Mouse (Mus musculus) layer of hippocampus, adult 18-20 months (tissue): ENCODE measurements around the gene Spem1. TPM values are rescaled to one million over a fixed set of nuclear protein-coding genes. Genes with fewer than 3 reads are reported as not detected.

Source experiments
- total RNA-seq, 2 experiments: library from RNA; stranded (reverse); gene quantifications; 2 replicates each; pipeline ENCODE4 v1.2.3; 2021

Gene Spem1
- total RNA-seq, 2 experiments from 2014 or later = 0.62 TPM; not detected in 1

Other genes with a start within 250 kb of the Spem1 start
- 10 to 100 TPM; 14.3 to 14.8 TPM for gene Wrap53, start 241.9 kb downstream of the Spem1 start, total RNA-seq
- 10 to 100 TPM; 25.5 to 26.9 TPM for gene Trp53, start 241.8 kb downstream of the Spem1 start, total RNA-seq
- gene Atp1b2, start 216.2 kb downstream of the Spem1 start, total RNA-seq = 100 to 1,000 TPM; 402 to 407 TPM
- not detected for gene Shbg, start 204.3 kb downstream of the Spem1 start, total RNA-seq
- 10 to 100 TPM in 1 of 2 experiments, 1 to 10 TPM in 1; 9.5 to 12.1 TPM for gene Sat2, start 200.2 kb downstream of the Spem1 start, total RNA-seq
- 100 to 1,000 TPM; 139 to 142 TPM for gene Fxr2, start 189.2 kb downstream of the Spem1 start, total RNA-seq
- not detected for gene Sox15, start 166.9 kb downstream of the Spem1 start, total RNA-seq
- gene Mpdu1, start 159.5 kb downstream of the Spem1 start, total RNA-seq = 10 to 100 TPM; 56.2 to 60.3 TPM
- gene Cd68, start 156.0 kb downstream of the Spem1 start, total RNA-seq = 10 to 100 TPM; 13.1 to 13.8 TPM
- gene Eif4a1, start 149.8 kb downstream of the Spem1 start, total RNA-seq = 100 to 1,000 TPM; 325 to 357 TPM
- gene Senp3, start 140.1 kb downstream of the Spem1 start, total RNA-seq = 10 to 100 TPM; 96.1 to 97.5 TPM
- gene Tnfsf13, start 136.4 kb downstream of the Spem1 start, total RNA-seq = 1 to 10 TPM; 1.9 to 2.0 TPM
- gene Tnfsf12, start 126.3 kb downstream of the Spem1 start, total RNA-seq = 10 to 100 TPM; 11.4 to 12.4 TPM
- gene Tnfsfm13, start 126.1 kb downstream of the Spem1 start, total RNA-seq = 1 to 10 TPM; 1.2 to 1.6 TPM
- 10 to 100 TPM; 55.6 to 55.9 TPM for gene Polr2a, start 63.5 kb downstream of the Spem1 start, total RNA-seq
- not detected for gene Slc35g3, start 60.2 kb downstream of the Spem1 start, total RNA-seq
- 100 to 1,000 TPM; 147 to 152 TPM for gene Zbtb4, start 56.3 kb downstream of the Spem1 start, total RNA-seq
- 1 to 10 TPM in 1 of 2 experiments, under 1 TPM in 1; 0.52 to 1.0 TPM for gene Chrnb1, start 26.2 kb downstream of the Spem1 start, total RNA-seq
- 10 to 100 TPM; 27.4 to 27.6 TPM for gene Fgf11, start 20.3 kb downstream of the Spem1 start, total RNA-seq
- gene Tmem102, start 16.6 kb downstream of the Spem1 start, total RNA-seq = not detected
- not detected for gene Gm39566, start 6.9 kb downstream of the Spem1 start, total RNA-seq
- not detected for gene Spem2, start 3.7 kb downstream of the Spem1 start, total RNA-seq
- gene Nlgn2, start 15.6 kb upstream of the Spem1 start, total RNA-seq = 100 to 1,000 TPM; 191 to 196 TPM
- gene Tmem256, start 16.3 kb upstream of the Spem1 start, total RNA-seq = 100 to 1,000 TPM; 110 to 117 TPM
- gene Plscr3, start 24.2 kb upstream of the Spem1 start, total RNA-seq = 10 to 100 TPM; 15.9 to 16.1 TPM
- gene Tnk1, start 36.5 kb upstream of the Spem1 start, total RNA-seq = not detected
- not detected for gene Tmem95, start 55.8 kb upstream of the Spem1 start, total RNA-seq
- gene Kctd11, start 59.2 kb upstream of the Spem1 start, total RNA-seq = 1 to 10 TPM; 1.3 to 1.4 TPM
- not detected for gene Acap1, start 73.4 kb upstream of the Spem1 start, total RNA-seq
- gene 2810408A11Rik, start 78.8 kb upstream of the Spem1 start, total RNA-seq = under 1 TPM; 0.17 to 0.58 TPM
- gene Neurl4, start 78.9 kb upstream of the Spem1 start, total RNA-seq = 100 to 1,000 TPM; 108 to 114 TPM
- 10 to 100 TPM; 35.7 to 36.1 TPM for gene Gps2, start 91.7 kb upstream of the Spem1 start, total RNA-seq
- gene Eif5a, start 99.8 kb upstream of the Spem1 start, total RNA-seq = 100 to 1,000 TPM; 438 to 463 TPM
- gene Ybx2, start 113.6 kb upstream of the Spem1 start, total RNA-seq = 1 to 10 TPM; 8.7 to 9.2 TPM
- gene Slc2a4, start 126.0 kb upstream of the Spem1 start, total RNA-seq = 1 to 10 TPM; 3.4 to 3.5 TPM
- not detected for gene Cldn7, start 142.6 kb upstream of the Spem1 start, total RNA-seq
- 100 to 1,000 TPM; 110 to 111 TPM for gene Ctdnep1, start 159.0 kb upstream of the Spem1 start, total RNA-seq
- gene Elp5, start 160.3 kb upstream of the Spem1 start, total RNA-seq = 10 to 100 TPM; 76.7 to 80.1 TPM
- 100 to 1,000 TPM; 238 to 240 TPM for gene Gabarap, start 169.0 kb upstream of the Spem1 start, total RNA-seq
- 10 to 100 TPM; 50.3 TPM for gene Phf23, start 173.6 kb upstream of the Spem1 start, total RNA-seq
- gene Dvl2, start 178.4 kb upstream of the Spem1 start, total RNA-seq = 10 to 100 TPM; 33.0 to 38.7 TPM
- gene Acadvl, start 193.2 kb upstream of the Spem1 start, total RNA-seq = 10 to 100 TPM; 56.4 to 67.1 TPM
- gene Dlg4, start 194.8 kb upstream of the Spem1 start, total RNA-seq = 100 to 1,000 TPM; 846 to 862 TPM
- under 1 TPM; 0.84 to 0.99 TPM for gene Asgr1, start 231.9 kb upstream of the Spem1 start, total RNA-seq